Mouse (Mus musculus) G1E (cell line): ENCODE results near the gene Igfbp1. TPM values are rescaled to one million over a fixed set of nuclear protein-coding genes. Genes with fewer than 3 reads are reported as not detected.
"Not testable (repeated sequence)": the region's sequence is repeated elsewhere in the genome, so short reads cannot be mapped to it uniquely, and the experiment has no call there.

Experiments
- ATAC-seq: 2 replicates; pipeline ENCODE4 v1.8.0; 2016; ENCODE audit warnings: mild to moderate bottlenecking; ENCODE audit not compliant: insufficient number of reproducible peaks, poor library complexity, low FRiP score, severe bottlenecking; ENCODE audit errors: extremely low read depth
- DNase-seq: peaks from one replicate; pipeline ENCODE4 v3.0.0; 2012; ENCODE audit warnings: low spot score
- H3K27me3 ChIP-seq: 2 replicates; pipeline ENCODE4 v1.6.1; 2012; ENCODE audit warnings: mild to moderate bottlenecking, low read length, inconsistent platforms; ENCODE audit not compliant: insufficient read depth
- H3K36me3 ChIP-seq: replicated peaks from 2 replicates; pipeline ENCODE3; 2012; ENCODE audit warnings: mild to moderate bottlenecking, inconsistent platforms
- H3K4me1 ChIP-seq: 2 replicates; pipeline ENCODE4 v1.6.1; 2012; ENCODE audit warnings: low read depth, low read length, inconsistent platforms, mixed read lengths; ENCODE audit not compliant: insufficient read depth
- H3K4me3 ChIP-seq: 2 replicates; pipeline ENCODE4 v1.5.1; 2012; ENCODE audit warnings: low read depth, mild to moderate bottlenecking, inconsistent platforms, low read length, moderate library complexity, mixed read lengths
- H3K9me3 ChIP-seq: replicated peaks from 2 replicates; pipeline ENCODE4 v1.6.1; 2012; ENCODE audit warnings: inconsistent platforms
- CTCF ChIP-seq: IDR thresholded peaks from 2 replicates; pipeline ENCODE4 v1.5.1; 2012; ENCODE audit warnings: low read depth, low read length, inconsistent platforms, mixed read lengths
- GATA1 ChIP-seq: IDR thresholded peaks from 2 replicates; pipeline ENCODE4 v1.6.1; 2012; ENCODE audit warnings: borderline replicate concordance, low read length, inconsistent platforms, mixed read lengths
- GATA2 ChIP-seq: IDR thresholded peaks from 2 replicates; pipeline ENCODE4 v1.6.1; 2012; ENCODE audit warnings: low read depth, low read length, inconsistent platforms, borderline replicate concordance
- POLR2AphosphoS5 ChIP-seq: IDR thresholded peaks from 2 replicates; pipeline ENCODE4 v1.6.1; 2012; ENCODE audit warnings: low read depth, low read length, inconsistent platforms; ENCODE audit not compliant: insufficient replicate concordance
- TAL1 ChIP-seq: conservative IDR thresholded peaks from 2 replicates; pipeline ENCODE4 v1.6.1; 2012; ENCODE audit warnings: low read depth, low read length, inconsistent platforms, mixed read lengths
- polyA plus RNA-seq: library from polyadenylated mRNA; stranded (reverse); fragments of >175 nt; gene quantifications from 2 replicates; pipeline ENCODE4 v1.2.3, GENCODE M21; 2012
- total RNA-seq, 2 experiments: library from RNA; stranded (forward) in 1 of 2; stranded (reverse) in 1 of 2; fragments of 200-1000 nt in 1 of 2; fragments of >200 nt in 1 of 2; fragmentation: Nextera tagmentation in 1 of 2; gene quantifications; 2 replicates each; pipeline ENCODE4 v1.2.3; 2014 to 2017

Igfbp1 gene
- total and polyA plus RNA-seq, 3 experiments: 0.27 TPM; not detected in 2

DNA sequence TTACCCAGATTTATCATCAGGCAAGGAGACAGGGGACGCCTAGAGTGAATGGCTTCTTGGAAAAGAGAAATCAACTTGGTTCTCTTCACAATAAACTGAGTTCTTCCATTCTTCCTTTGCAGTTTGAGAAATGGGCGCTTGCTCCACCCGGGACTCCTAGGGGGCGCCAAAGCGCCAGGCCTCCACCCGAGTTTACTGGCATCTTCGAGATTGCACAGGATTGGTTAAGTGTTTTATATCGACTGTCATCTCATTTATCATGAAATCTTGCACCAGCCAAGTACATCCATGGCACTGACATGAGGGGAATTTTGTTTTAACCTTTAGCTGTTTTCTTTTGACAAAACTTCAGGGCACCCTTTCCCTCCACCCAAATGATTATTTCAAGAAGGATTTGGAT is 18.1 kb downstream of the Igfbp1 start:
- ATAC-seq (no peak), DNase-seq (no peak)
- H3K4me1 ChIP-seq: no peaks in the 10 kb centered on the region
- TF ChIP-seq CTCF (peak; percentile 11; the same call in 1 of the 2 replicates), GATA1 (no peak)
- no peak overlapping the region for H3K4me3 ChIP-seq
- H3K36me3 ChIP-seq: no peaks in the 10 kb centered on the region
- no peaks in the 10 kb centered on the region for H3K27me3 ChIP-seq
- H3K9me3 ChIP-seq: peaks cover 17% of the 10 kb centered on the region

DNA sequence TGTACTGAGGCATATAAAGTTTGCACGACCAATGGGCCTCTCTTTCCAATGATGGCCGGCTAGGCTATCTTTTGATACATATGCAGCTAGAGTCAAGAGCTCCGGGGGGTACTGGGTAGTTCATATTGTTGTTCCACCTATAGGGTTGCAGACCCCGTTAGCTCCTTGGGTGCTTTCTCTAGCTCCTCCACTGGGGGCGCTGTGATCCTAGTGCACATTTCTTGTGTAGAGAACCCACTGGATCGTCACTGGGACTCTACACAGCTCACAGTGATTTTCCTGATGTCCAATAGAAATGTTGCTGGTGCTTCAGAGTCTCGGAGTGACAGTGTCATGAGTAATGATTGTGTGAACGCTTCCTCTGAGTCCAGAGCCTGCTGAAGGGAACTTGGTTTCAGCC is 24.2 kb downstream of the Igfbp1 start:
- not testable (repeated sequence) for ATAC-seq, H3K4me3 ChIP-seq, H3K36me3 ChIP-seq, H3K27me3 ChIP-seq, H3K9me3 ChIP-seq, DNase-seq, H3K4me1 ChIP-seq

DNA sequence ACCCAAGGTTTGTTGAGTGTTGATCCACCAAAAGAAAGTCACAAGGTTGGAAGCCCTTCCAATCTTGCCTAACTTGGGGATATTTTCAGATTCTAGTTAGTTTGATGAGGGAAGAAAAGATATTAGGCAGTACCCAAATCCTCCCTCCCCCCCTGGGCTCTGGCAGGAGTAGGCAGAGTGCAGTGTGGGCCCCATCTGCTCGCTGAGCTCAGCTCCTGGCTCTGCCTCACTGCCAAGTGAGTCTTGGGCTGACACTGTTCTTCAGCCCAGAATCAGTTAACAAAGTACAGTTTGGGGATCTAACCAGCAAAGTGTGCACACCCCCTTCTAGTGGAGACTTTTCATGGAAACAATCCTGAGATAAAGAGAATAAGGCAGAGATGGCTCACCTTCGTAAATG is 28.6 kb downstream of the Igfbp1 start:
- Histone ChIP-seq H3K4me1 (no peaks in the 10 kb centered on the region), H3K36me3 (no peaks in the 10 kb centered on the region), H3K9me3 (0 out of 2 replicates have a peak, but pooled peaks cover 3% of the 10 kb centered on the region), H3K27me3 (no peaks in the 10 kb centered on the region), H3K4me3 (no peak overlapping the region)
- no peak for TF ChIP-seq TAL1
- TF ChIP-seq GATA1: no peak
- TF ChIP-seq CTCF: no peak
- no peak for TF ChIP-seq POLR2AphosphoS5
- no peak for TF ChIP-seq GATA2
- DNase-seq (no peak), ATAC-seq (no peak)

DNA sequence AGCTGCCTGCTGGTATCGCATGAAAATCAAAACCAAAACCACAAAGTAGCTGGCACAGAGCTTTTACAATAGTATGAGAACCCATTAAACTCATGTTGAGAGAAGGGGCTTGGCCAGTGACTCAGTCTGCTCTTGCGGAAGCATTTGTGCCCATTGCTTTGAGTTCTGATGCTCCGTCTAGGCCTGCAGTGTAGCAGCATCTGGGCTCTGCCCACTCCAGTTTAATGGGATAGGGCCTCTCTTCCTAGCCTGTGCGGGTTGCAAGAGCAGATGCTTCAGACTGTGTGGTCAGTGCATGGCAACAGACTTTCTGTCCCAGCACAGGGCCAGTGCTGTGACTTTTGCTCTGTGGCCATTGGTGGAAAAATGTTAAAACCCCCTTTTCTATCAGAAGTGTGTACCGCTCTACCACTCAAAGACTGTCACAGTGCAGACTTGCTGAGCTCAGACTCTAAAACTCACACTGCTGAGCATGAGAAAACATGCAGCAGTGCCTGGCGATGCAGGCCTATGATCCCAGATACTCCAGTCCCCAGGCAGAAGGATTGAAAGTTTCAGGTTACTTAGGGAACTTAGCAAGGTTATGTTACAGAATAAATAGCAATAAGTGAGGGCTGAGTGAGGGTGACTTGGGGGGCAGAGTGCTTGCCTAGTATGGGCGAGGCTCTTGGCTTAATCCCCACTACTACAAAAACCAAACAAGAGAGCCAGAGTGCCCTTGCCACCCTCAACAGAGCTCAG is 29.4 kb downstream of the Igfbp1 start:
- peaks cover 4% of the 10 kb centered on the region; the same call in 1 of the 2 replicates for H3K9me3 ChIP-seq
- H3K36me3 ChIP-seq: no peaks in the 10 kb centered on the region
- DNase-seq: no peak
- no peak overlapping the region for H3K4me3 ChIP-seq
- no peak for TF ChIP-seq GATA1
- TF ChIP-seq POLR2AphosphoS5: no peak
- no peak for TF ChIP-seq CTCF
- no peak for TF ChIP-seq GATA2
- no peaks in the 10 kb centered on the region for H3K4me1 ChIP-seq
- ATAC-seq: no peak
- no peaks in the 10 kb centered on the region for H3K27me3 ChIP-seq

- peaks cover 6% of the 10 kb centered on the region; the same call in 1 of the 2 replicates for H3K9me3 ChIP-seq
- no peak overlapping the region for H3K4me3 ChIP-seq
- no peaks in the 10 kb centered on the region for H3K4me1 ChIP-seq
- H3K27me3 ChIP-seq: no peaks in the 10 kb centered on the region
- ATAC-seq: no peak
- no peak for TF ChIP-seq CTCF
- no peaks in the 10 kb centered on the region for H3K36me3 ChIP-seq
- no peak for DNase-seq
Observed at GRCm38 (mm10) chr11:7228107-7228506, 30.5 kb downstream of the Igfbp1 start.

GRCm38 (mm10) chr11:7230000-7230399 is 32.4 kb downstream of the Igfbp1 start:
- Histone ChIP-seq H3K4me1 (no peaks in the 10 kb centered on the region), H3K9me3 (peaks cover 6% of the 10 kb centered on the region; the same call in 1 of the 2 replicates), H3K4me3 (no peak overlapping the region), H3K36me3 (no peaks in the 10 kb centered on the region), H3K27me3 (no peaks in the 10 kb centered on the region)
- TF ChIP-seq CTCF: no peak
- TF ChIP-seq TAL1: no peak
- no peak for TF ChIP-seq POLR2AphosphoS5
- TF ChIP-seq GATA2: no peak
- TF ChIP-seq GATA1: no peak
- DNase-seq (no peak), ATAC-seq (no peak)

DNA sequence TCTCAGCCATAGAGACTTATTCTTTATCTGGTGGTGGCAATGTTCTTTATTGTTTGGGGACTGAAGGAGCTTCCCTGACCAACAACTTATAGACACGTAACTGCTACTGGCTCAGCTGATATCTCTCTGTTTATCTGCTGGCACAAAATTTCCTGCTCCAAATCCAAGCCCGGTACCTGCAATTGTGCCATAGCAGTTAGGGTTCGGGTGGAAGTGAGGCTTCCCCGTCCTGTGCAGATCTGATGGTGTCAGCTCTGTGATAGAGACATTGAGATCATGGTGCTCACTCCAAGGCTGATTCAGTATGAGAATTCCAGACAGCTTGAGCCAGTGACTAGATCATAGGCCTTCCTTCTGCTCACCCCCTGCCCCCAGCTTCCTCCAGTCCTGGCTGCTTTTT is 34.4 kb downstream of the Igfbp1 start:
- TF ChIP-seq GATA1 (no peak), GATA2 (no peak), TAL1 (no peak), POLR2AphosphoS5 (no peak), CTCF (no peak)
- H3K4me3 ChIP-seq: no peak overlapping the region
- peaks cover 3% of the 10 kb centered on the region; the same call in 1 of the 2 replicates for H3K9me3 ChIP-seq
- H3K27me3 ChIP-seq: no peaks in the 10 kb centered on the region
- DNase-seq (no peak), ATAC-seq (no peak)
- H3K4me1 ChIP-seq: no peaks in the 10 kb centered on the region
- no peaks in the 10 kb centered on the region for H3K36me3 ChIP-seq
